Mouse (Mus musculus) kidney, postnatal 10 days (tissue): Measurements from ENCODE around the gene Kif19a.
A peak's percentile ranks its signal among the peaks of the same experiment; 100 is the strongest.

Experiments
- DNase-seq: peaks from one replicate; pipeline ENCODE4 v3.0.0; 2021; ENCODE audit warnings: mixed read lengths

Gene Kif19a

GRCm38 (mm10) chr11:114809371-114809770 is 44.2 kb downstream of the Kif19a start:
- DNase-seq = no peak

GRCm38 (mm10) chr11:114810344-114810743 is 45.2 kb downstream of the Kif19a start:
- DNase-seq = no peak

GRCm38 (mm10) chr11:114812731-114813240 is 47.6 kb downstream of the Kif19a start:
- DNase-seq = peak; percentile 97

- DNase-seq = no peak
These were observed 49.8 kb downstream of the Kif19a start for GRCm38 (mm10) chr11:114814873-114815592.

GRCm38 (mm10) chr11:114816934-114817333 is 51.7 kb downstream of the Kif19a start:
- DNase-seq = no peak

GRCm38 (mm10) chr11:114818185-114818584 is 53.0 kb downstream of the Kif19a start:
- no peak for DNase-seq

- no peak for DNase-seq
These were observed 53.9 kb downstream of the Kif19a start for GRCm38 (mm10) chr11:114819110-114819509.

GRCm38 (mm10) chr11:114820444-114820843 is 55.3 kb downstream of the Kif19a start:
- DNase-seq = no peak

GRCm38 (mm10) chr11:114821325-114821724 is 56.1 kb downstream of the Kif19a start:
- DNase-seq = no peak

GRCm38 (mm10) chr11:114822727-114823126 is 57.5 kb downstream of the Kif19a start:
- peak; percentile 75 for DNase-seq

GRCm38 (mm10) chr11:114823199-114823725 is 58.1 kb downstream of the Kif19a start:
- DNase-seq = peak; percentile 28

- peak; percentile 79 for DNase-seq
These were observed 61.5 kb downstream of the Kif19a start for GRCm38 (mm10) chr11:114826686-114827085.

- peak; percentile 85 for DNase-seq
These were observed 64.6 kb downstream of the Kif19a start for GRCm38 (mm10) chr11:114829499-114830432.

GRCm38 (mm10) chr11:114830433-114830773 is 65.2 kb downstream of the Kif19a start:
- no peak for DNase-seq

- no peak for DNase-seq
These were observed 68.0 kb downstream of the Kif19a start for GRCm38 (mm10) chr11:114833166-114833565.
